Mouse (Mus musculus) heart, postnatal 0 days (tissue): ENCODE data around the gene Hoxa1. TPM values are rescaled to one million over a fixed set of nuclear protein-coding genes. Genes with fewer than 3 reads are reported as not detected.

Source experiments
- ATAC-seq: fragments of 200-750 bp; cut with Nextera tagmentation; 2 replicates; pipeline ENCODE4 v1.8.0; 2017; ENCODE audit warnings: low read depth, moderate number of reproducible peaks, moderate library complexity; ENCODE audit not compliant: insufficient read depth
- DNase-seq: peaks from one replicate; pipeline ENCODE4 v3.0.0-alpha.2; 2016; ENCODE audit warnings: low spot score
- H3K27ac ChIP-seq: fragments of 300-500 bp; sonication (generic); 2 replicates; pipeline ENCODE4 v1.5.1; 2014; ENCODE audit warnings: low read depth, mild to moderate bottlenecking
- H3K27me3 ChIP-seq: fragments of 300-500 bp; sonication (generic); 2 replicates; pipeline ENCODE4 v1.6.1; 2014; ENCODE audit warnings: low read length, mixed read lengths; ENCODE audit not compliant: control insufficient read depth, insufficient read depth
- H3K36me3 ChIP-seq: fragments of 300-500 bp; sonication (generic); replicated peaks from 2 replicates; pipeline ENCODE4 v1.6.1; 2014; ENCODE audit warnings: low read length, mixed read lengths; ENCODE audit not compliant: control insufficient read depth, insufficient read depth
- H3K4me1 ChIP-seq: fragments of 300-500 bp; sonication (generic); 2 replicates; pipeline ENCODE4 v1.6.1; 2014; ENCODE audit warnings: antibody characterized with exemption; ENCODE audit not compliant: control insufficient read depth, insufficient read depth
- H3K4me2 ChIP-seq: fragments of 300-500 bp; sonication (generic); 2 replicates; pipeline ENCODE4 v1.6.1; 2014; ENCODE audit warnings: low read depth, mild to moderate bottlenecking, low read length, moderate library complexity
- H3K4me3 ChIP-seq: fragments of 300-500 bp; sonication (generic); 2 replicates; pipeline ENCODE4 v1.5.1; 2014; ENCODE audit warnings: low read depth, low read length
- H3K9ac ChIP-seq: fragments of 300-500 bp; sonication (generic); replicated peaks from 2 replicates; pipeline ENCODE4 v1.6.1; 2014; ENCODE audit warnings: low read depth, low read length, mixed read lengths
- H3K9me3 ChIP-seq: fragments of 300-500 bp; sonication (generic); replicated peaks from 2 replicates; pipeline ENCODE4 v1.6.1; 2016; ENCODE audit warnings: low read length; ENCODE audit not compliant: control insufficient read depth
- CTCF ChIP-seq: IDR thresholded peaks from 2 replicates; pipeline ENCODE4 v1.5.1; 2016; ENCODE audit warnings: antibody characterized with exemption, control low read depth, low read depth
- EP300 ChIP-seq: IDR thresholded peaks from 2 replicates; pipeline ENCODE4 v1.6.1; 2016; ENCODE audit warnings: antibody characterized with exemption, low read depth
- WGBS: fragments of 180-500 bp; shearing (Covaris S2); extraction: QIAGEN DNeasy Blood & Tissue Kit; methylation state at CpG from one replicate; pipeline ENCODE4 v1.1.7; 2014; 5-methylcytosine and 5-hydroxymethylcytosine counted together
- polyA plus RNA-seq: library from polyadenylated mRNA; unstranded; fragments of >200 nt; fragmentation: Nextera tagmentation; extraction: Ambion mirVana; gene quantifications from 2 replicates; pipeline ENCODE4 v1.2.1, GENCODE M21; 2015
- total RNA-seq: library from RNA; depleted of rRNA; stranded (reverse); fragments of >200 nt; gene quantifications from 2 replicates; pipeline ENCODE4 v1.2.3, GENCODE M21; 2014; ENCODE audit warnings: low replicate concordance

Hoxa1 gene
- total and polyA plus RNA-seq, 2 experiments from 2014 or later, result 0.08 TPM; not detected in 1

DNA sequence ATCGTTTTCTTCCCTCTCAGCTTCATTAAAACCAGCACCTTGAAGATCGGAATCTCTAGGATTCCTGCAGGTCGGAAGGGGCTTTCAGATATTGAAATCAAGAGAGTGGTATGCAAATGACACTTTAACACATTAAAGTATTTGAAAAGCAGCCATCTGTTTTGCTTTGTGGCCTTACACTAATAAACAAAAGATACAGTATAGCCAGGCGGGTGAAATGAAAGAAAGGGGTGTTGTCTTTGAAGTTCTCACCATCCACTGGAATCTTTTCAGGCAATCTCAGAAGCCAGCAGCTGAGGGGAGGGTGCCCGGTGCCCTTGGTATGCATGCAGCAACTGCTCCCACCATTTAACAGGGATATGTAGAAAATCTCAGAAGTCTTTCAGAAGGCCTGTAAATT is 4.1 kb downstream of the Hoxa1 start:
- Histone ChIP-seq H3K27ac (no peak overlapping the region), H3K4me3 (no peak overlapping the region), H3K4me2 (no peak overlapping the region), H3K9me3 (no peaks in the 10 kb centered on the region), H3K9ac (no peak overlapping the region), H3K4me1 (no peaks in the 10 kb centered on the region; the same call in 1 of the 2 replicates), H3K36me3 (no peaks in the 10 kb centered on the region), H3K27me3 (peaks cover 99% of the 10 kb centered on the region)
- ATAC-seq (no peak), DNase-seq (no peak)
- WGBS, result 44% methylated on average over 5 of the region's 5 CpGs
- TF ChIP-seq CTCF (no peak), EP300 (no peak)

DNA sequence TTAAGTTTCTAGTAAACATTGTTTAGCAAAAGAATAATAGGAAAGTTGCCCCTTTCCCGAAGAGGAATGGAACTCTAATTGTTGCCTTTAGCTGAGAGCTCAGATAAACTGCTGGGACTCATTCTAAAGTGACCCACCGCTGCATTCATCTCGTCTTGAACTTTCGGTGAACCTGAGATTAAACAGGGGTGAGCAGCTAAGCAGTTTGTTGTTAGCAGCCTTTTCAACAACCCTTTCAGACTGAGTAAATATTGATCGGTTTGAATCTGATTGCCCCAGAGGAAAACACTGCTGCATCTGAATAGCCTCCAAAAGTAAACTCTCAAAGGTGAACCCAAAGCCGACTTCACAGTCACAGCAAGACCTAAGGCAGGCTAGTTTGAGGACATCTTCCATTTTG is 4.8 kb downstream of the Hoxa1 start:
- TF ChIP-seq CTCF, result no peak
- no peak for TF ChIP-seq EP300

DNA sequence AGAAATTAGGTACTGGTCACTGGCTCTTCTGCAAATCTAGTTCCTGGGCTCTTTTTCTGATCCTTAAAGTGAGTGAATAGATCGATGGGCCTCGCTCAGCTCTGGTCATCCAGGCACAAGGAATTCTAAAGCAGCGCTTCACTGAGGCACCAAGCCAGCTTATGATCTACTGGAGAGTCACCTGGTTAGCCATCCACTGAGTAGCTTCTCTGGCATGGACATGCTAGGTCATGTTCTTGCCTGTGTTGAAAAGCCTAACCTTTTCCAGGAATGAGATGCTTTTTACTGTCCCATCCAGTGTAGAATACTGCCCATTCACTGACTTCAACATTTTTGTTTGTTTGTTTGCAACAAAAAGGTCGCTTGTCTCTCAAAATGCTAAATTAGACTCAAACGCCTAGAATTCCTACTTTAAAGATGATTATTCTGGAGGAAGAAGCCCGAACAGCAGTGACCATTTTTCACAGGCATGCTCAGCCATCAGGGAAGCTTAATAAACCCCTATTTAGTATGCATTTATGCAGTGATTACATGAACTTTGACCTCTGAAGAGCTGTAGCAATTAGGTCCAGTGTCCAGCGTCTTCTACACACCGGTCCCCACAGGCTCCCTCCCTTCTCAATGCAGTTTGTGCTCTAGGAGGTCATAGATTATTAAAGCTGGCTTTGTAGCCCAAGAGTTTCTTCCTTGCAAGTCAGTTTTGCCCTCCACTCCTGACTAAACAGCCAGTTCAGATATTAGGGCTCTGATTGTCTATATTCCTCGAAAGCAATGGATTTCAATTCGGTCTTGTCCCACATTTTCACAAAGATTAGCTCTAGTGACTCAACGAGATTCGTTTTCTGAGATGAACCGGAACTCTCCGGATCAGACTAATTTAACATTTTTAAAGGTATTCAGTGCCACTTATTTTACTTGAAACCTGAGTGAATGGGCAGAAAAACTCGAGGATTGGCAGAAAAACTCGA is 5.6 kb downstream of the Hoxa1 start:
- ATAC-seq (no peak), DNase-seq (no peak)
- Histone ChIP-seq H3K4me3 (no peak overlapping the region), H3K9me3 (no peaks in the 10 kb centered on the region), H3K36me3 (no peaks in the 10 kb centered on the region), H3K4me1 (no peaks in the 10 kb centered on the region), H3K27me3 (peaks cover 98% of the 10 kb centered on the region), H3K27ac (no peak overlapping the region), H3K9ac (no peak overlapping the region), H3K4me2 (no peak overlapping the region)
- TF ChIP-seq EP300 (no peak), CTCF (no peak)
- WGBS, result 21% methylated on average over 16 of the region's 16 CpGs

More for the DNA sequence above, 4.8 kb downstream of the Hoxa1 start:
- no peaks in the 10 kb centered on the region for H3K36me3 ChIP-seq
- H3K4me1 ChIP-seq, result no peaks in the 10 kb centered on the region
- ATAC-seq (no peak), DNase-seq (no peak)
- 7% methylated on average over 6 of the region's 6 CpGs for WGBS
- H3K27me3 ChIP-seq, result peaks cover 98% of the 10 kb centered on the region
- no peak overlapping the region for H3K4me3 ChIP-seq
- H3K4me2 ChIP-seq, result no peak overlapping the region
- no peak overlapping the region for H3K9ac ChIP-seq
- H3K9me3 ChIP-seq, result no peaks in the 10 kb centered on the region
- H3K27ac ChIP-seq, result no peak overlapping the region

- no peak overlapping the region for H3K4me2 ChIP-seq
- no peak overlapping the region for H3K27ac ChIP-seq
- H3K4me1 ChIP-seq, result no peaks in the 10 kb centered on the region
- TF ChIP-seq CTCF (no peak), EP300 (no peak)
- 31% methylated on average over 4 of the region's 4 CpGs for WGBS
- H3K36me3 ChIP-seq, result no peaks in the 10 kb centered on the region
- no peak overlapping the region for H3K4me3 ChIP-seq
- DNase-seq (no peak), ATAC-seq (no peak)
- H3K9ac ChIP-seq, result no peak overlapping the region
- no peaks in the 10 kb centered on the region for H3K9me3 ChIP-seq
- peaks cover 92% of the 10 kb centered on the region for H3K27me3 ChIP-seq
These were observed 6.5 kb downstream of the Hoxa1 start for GRCm38 (mm10) chr6:52151571-52151970.

DNA sequence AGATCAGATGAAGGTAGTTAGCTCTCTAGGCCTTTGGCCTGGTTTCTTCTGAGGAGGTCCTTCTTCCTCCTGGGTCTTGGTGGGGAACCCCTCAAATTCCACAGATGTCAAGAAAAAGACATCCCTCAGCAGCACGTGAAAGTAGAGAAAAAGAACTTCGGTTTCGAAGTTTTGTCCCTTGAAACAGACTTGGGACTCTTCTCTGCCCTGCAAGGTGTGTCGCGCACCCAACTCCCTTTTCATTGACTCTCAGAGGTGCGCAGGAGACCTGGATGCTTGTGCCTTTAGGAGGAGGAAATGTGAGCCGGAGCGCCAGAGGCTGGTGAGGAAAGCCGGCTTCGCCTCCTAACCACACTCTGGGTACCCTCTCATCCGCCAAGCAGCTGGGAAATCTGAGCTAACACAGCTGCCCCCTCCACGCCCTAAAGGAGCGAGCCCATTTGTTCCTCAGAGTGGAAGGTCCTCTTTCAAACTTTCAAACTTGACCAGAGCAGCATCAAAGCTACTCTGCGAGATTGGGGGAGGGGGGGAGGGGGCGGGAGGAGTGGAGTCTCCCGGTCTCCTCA is 7.6 kb downstream of the Hoxa1 start:
- WGBS, result 14% methylated on average over 16 of the region's 16 CpGs
- H3K4me2 ChIP-seq, result no peak overlapping the region

More for the DNA sequence above, 7.6 kb downstream of the Hoxa1 start:
- no peak for TF ChIP-seq EP300
- TF ChIP-seq CTCF, result no peak
- Histone ChIP-seq H3K9me3 (no peaks in the 10 kb centered on the region), H3K27me3 (peaks cover 85% of the 10 kb centered on the region), H3K27ac (no peak overlapping the region), H3K36me3 (no peaks in the 10 kb centered on the region), H3K4me3 (no peak overlapping the region), H3K4me1 (no peaks in the 10 kb centered on the region), H3K9ac (no peak overlapping the region)
- ATAC-seq (no peak), DNase-seq (no peak)
